Mouse (Mus musculus): ENCODE data around the gene Trim8.

Gene Trim8

DNA sequence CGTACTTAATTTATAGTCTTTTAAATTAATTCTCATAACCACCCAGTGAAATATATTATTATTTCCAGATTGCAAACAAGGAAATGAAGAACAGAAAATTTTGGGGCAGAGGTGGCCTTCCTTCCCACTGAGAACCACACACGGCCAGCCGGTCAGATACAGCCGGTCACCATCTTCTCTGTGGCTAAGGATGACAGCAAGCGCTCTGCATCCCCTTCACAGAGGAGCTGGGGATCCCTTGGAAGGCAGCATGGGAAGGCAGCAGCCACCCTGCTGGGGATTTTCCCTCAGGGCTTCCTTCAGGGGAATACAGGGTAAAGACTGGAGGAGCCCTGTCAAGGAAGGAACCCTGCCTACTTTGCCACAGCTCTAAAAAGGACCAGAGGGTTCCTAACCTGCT lies 32.0 kb downstream of the Trim8 start:
- CTCF ChIA-PET: interaction anchor here (0.7 kb wide), 1 partner anchor 366 kb away, joined by 5 read pairs; no protein-coding TSS in a partner anchor

DNA sequence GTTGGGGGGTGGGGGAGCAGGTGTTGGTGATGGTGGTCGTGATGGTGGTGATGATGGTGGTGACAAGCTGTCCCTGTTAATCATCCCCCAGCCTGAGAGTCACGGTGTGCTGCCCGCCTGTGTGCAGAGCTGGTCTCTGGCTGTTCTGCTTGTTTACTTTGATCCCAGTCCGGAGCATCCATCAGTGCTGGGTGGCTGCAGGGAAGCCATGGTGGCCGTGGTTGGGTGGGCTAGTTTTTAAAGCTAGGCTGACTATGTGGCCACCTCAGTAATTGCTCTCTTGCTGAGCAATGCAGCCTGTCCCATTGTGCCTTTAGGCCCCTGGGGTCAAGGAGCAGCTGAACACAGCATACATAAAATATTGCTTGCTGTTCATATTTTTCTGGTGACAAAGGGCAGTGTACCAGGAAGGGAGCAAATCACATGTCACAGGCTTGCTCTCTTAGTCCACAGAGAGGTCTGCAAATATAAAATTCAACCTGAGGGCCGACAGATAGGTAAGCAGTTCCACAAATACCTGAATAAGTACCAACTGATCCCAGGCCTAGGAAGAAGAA lies 33.1 kb downstream of the Trim8 start:
- CTCF ChIA-PET: no interaction called here

GRCm38 (mm10) chr19:46537357-46537756 lies 35.9 kb downstream of the Trim8 start:
- CTCF ChIA-PET: no interaction called here

DNA sequence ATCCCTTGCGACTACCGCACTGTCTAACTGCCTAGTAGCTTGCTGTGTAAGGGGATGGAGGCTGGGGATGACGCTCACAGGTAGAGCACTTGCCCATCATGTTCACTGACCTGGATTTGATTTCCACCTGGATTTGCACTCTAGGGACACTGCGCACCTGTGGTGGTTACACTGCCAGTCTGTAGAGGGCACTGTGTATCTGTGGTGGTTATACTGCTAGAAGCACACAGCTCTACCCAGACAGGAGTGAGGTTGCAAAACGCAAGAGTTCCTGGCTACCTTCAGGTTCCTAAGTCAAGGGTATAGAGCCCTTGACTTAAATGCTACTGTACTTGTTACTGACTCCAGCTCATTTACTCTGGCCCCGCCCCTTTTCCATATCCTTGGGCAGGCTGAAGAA lies 36.7 kb downstream of the Trim8 start:
- CTCF ChIA-PET: interaction anchor here (0.7 kb wide), 3 partner anchors 140 to 624 kb away, joined by 3 to 4 read pairs (median 4); no protein-coding TSS in a partner anchor

DNA sequence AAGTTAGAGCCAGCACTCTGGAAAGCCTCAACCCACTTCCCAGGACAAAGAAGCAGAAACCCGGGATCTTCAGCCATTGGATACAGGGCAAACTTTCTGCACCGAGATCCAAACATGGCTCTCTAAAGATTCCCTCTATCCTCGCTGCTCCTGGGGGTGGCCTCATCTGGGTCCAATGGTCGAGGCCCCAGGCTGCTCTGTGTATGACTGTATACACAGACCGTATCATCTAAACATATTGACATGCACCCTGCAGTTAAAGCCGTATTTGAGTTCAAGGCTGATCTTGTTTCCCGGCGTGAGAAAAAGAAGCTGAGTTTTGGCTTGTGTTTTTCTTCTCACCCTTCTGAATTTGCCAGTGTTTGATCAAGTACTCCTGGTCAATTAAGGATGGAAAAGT lies 41.2 kb downstream of the Trim8 start:
- CTCF ChIA-PET: no interaction called here

DNA sequence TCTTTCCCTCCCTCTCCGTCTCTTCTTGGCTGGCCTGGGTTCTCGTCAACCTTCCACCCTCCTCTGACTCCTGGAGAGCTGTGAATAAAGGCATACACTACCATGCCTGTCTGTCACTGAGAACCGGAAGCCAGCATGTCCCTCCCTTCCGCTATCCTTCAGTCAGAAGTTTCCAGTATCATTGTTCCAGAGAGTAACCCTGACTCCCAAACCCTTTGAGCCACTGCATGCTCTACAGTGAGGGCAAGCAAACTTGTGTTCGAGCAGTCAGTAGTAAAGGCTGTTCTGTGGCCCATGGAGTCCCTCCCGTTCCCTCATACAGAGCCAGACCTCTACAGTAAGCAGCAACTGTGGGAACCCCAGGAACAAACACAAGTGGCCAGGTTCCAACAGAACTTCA lies 46.1 kb downstream of the Trim8 start:
- CTCF ChIA-PET: no interaction called here

DNA sequence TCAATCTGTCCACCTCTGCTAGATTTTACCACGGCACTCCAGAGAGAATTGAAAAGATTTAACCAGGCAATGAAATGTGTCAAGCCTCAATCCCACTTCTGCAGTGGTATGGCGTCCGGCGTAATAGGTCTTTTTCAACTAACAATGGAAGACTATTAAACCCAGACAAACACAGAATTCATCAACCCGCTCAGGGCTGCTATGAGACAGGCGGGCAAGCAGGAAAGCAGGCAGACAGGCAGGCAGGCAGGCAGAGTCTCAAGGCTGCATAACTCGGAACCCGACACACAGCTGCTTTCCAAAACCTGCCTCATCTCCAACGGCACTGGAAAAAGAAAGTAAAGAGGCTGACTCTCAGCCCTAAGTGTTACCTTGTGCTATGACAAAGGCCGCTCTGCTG lies 46.6 kb downstream of the Trim8 start:
- CTCF ChIA-PET: interaction anchor here (0.6 kb wide), 1 partner anchor 212 kb away, joined by 11 read pairs; no protein-coding TSS in a partner anchor

GRCm38 (mm10) chr19:46550385-46550784 lies 48.9 kb downstream of the Trim8 start:
- CTCF ChIA-PET: no interaction called here

GRCm38 (mm10) chr19:46552496-46552895 lies 51.0 kb downstream of the Trim8 start:
- CTCF ChIA-PET: interaction anchor here (0.6 kb wide), 1 partner anchor 10 kb away, joined by 7 read pairs; no protein-coding TSS in a partner anchor

GRCm38 (mm10) chr19:46553541-46553955 lies 52.0 kb downstream of the Trim8 start:
- CTCF ChIA-PET: no interaction called here

- CTCF ChIA-PET: no interaction called here
These were observed 56.5 kb downstream of the Trim8 start for GRCm38 (mm10) chr19:46558009-46558408.

GRCm38 (mm10) chr19:46558631-46559030 lies 57.1 kb downstream of the Trim8 start:
- CTCF ChIA-PET: no interaction called here

DNA sequence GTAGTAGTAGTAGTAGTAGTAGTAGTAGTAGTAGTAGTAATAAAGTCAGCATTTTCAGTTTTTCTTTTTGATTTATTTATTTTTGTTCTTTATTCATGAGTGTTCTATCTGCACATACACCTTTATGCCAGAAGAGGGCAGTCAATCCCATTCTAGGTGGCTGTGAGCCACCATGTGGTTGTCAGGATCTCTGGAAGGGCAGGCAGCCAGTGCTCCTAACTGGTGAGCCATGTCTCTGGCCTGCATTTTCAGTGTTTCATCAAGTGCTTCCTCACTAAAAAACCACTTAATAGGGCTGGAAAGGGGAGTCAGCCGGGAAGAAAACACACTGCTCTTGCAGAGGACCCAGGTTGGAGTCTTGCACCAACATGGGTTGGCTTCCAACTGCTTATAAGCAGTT lies 60.6 kb downstream of the Trim8 start:
- CTCF ChIA-PET: no interaction called here

DNA sequence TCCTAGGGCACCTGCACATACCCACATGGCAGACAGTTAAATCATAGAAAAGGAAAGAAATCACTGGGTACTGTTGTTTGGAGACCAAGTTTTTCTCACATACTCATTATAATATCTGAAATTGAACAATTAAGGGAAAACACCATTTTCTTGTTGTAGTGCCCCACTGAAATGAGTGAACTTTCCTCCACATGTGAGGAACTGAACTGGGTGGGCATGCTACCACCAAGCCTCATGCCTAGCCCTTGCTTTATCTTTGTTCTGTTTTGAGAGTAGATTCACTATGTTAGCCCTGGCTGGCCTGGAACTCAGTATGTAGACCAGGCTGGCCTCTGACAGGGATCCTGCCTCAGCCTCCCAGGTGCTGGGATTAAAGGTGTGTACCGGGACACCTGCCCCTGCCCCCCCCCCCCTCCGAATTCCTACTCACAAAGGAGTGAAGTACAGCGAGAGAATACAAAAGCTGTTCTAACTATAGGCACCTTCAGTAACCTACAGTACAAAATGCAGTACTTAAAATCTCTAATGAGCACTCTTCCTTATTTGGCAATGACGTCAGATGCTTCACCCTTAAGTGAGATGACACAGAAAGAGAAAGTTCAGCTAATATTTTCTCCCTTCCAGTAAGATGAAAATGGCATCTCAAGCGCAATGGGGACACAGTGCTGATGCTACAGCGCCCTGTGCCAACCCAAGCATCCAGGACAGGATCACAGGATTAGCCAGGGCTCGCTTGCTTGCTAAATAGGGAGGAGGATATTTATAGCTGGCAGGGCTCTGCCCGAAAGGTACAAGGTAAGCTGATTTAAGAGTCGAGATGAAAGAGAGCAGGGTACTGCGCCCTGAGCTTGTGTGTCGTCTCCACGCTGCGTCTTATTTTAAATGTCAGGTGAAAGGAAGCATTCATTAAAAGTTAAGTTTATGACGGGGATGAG lies 61.3 kb downstream of the Trim8 start:
- CTCF ChIA-PET: interaction anchor here (0.6 to 0.7 kb wide), 2 partner anchors 10 to 53 kb away, joined by 7 to 8 read pairs; no protein-coding TSS in a partner anchor

GRCm38 (mm10) chr19:46563603-46564002 lies 62.1 kb downstream of the Trim8 start:
- CTCF ChIA-PET: no interaction called here

GRCm38 (mm10) chr19:46564043-46564462 lies 62.6 kb downstream of the Trim8 start:
- CTCF ChIA-PET: no interaction called here
